Mouse (Mus musculus) midbrain, embryonic 14.5 days (tissue): ENCODE results near the gene Pomgnt1. TPM values are rescaled to one million over a fixed set of nuclear protein-coding genes. Genes with fewer than 3 reads are reported as not detected.

Experiments
- ATAC-seq: fragments of 200-750 bp; cut with Nextera tagmentation; 2 replicates; pipeline ENCODE4 v1.8.0; 2017; ENCODE audit warnings: moderate number of reproducible peaks, moderate library complexity; ENCODE audit not compliant: low FRiP score, low TSS enrichment
- DNase-seq: peaks from one replicate; pipeline ENCODE4 v3.0.0-alpha.2; 2015
- H3K27ac ChIP-seq: fragments of 300-500 bp; sonication (generic); replicated peaks from 2 replicates; pipeline ENCODE4 v1.5.1; 2014; ENCODE audit warnings: mild to moderate bottlenecking, low read depth, low read length, moderate library complexity
- H3K27me3 ChIP-seq: fragments of 300-500 bp; sonication (generic); 2 replicates; pipeline ENCODE4 v1.6.1; 2014; ENCODE audit warnings: low read length, control low read depth, mixed read lengths; ENCODE audit not compliant: control insufficient read depth, insufficient read depth
- H3K36me3 ChIP-seq: fragments of 300-500 bp; sonication (generic); 2 replicates; pipeline ENCODE4 v1.6.1; 2014; ENCODE audit warnings: low read length, control low read depth; ENCODE audit not compliant: control insufficient read depth, insufficient read depth
- H3K4me1 ChIP-seq: fragments of 300-500 bp; sonication (generic); 2 replicates; pipeline ENCODE4 v1.6.1; 2014; ENCODE audit warnings: mild to moderate bottlenecking, antibody characterized with exemption, low read length, control low read depth; ENCODE audit not compliant: control insufficient read depth, insufficient read depth
- H3K4me2 ChIP-seq: fragments of 300-500 bp; sonication (generic); 2 replicates; pipeline ENCODE4 v1.6.1; 2014; ENCODE audit warnings: mild to moderate bottlenecking, low read length, moderate library complexity
- H3K4me3 ChIP-seq: fragments of 300-500 bp; sonication (generic); replicated peaks from 2 replicates; pipeline ENCODE4 v1.5.1; 2014; ENCODE audit warnings: low read depth, low read length
- H3K9ac ChIP-seq: fragments of 300-500 bp; sonication (generic); replicated peaks from 2 replicates; pipeline ENCODE4 v1.6.1; 2014; ENCODE audit warnings: mild to moderate bottlenecking, low read length, moderate library complexity
- H3K9me3 ChIP-seq: fragments of 300-500 bp; sonication (generic); 2 replicates; pipeline ENCODE4 v1.6.1; 2016; ENCODE audit warnings: low read length, control low read depth, mixed read lengths; ENCODE audit not compliant: control insufficient read depth
- WGBS: fragments of 180-500 bp; shearing (Covaris S2); extraction: QIAGEN DNeasy Blood & Tissue Kit; methylation state at CpG from one replicate; pipeline ENCODE4 v1.1.7; 2014; 5-methylcytosine and 5-hydroxymethylcytosine counted together
- polyA plus RNA-seq: library from polyadenylated mRNA; unstranded; fragments of >200 nt; fragmentation: Nextera tagmentation; extraction: Ambion mirVana; gene quantifications from 2 replicates; pipeline ENCODE4 v1.2.1, GENCODE M21; 2014

The Pomgnt1 gene
- polyA plus RNA-seq, 1 experiment from 2014 or later: 66.4 TPM

DNA sequence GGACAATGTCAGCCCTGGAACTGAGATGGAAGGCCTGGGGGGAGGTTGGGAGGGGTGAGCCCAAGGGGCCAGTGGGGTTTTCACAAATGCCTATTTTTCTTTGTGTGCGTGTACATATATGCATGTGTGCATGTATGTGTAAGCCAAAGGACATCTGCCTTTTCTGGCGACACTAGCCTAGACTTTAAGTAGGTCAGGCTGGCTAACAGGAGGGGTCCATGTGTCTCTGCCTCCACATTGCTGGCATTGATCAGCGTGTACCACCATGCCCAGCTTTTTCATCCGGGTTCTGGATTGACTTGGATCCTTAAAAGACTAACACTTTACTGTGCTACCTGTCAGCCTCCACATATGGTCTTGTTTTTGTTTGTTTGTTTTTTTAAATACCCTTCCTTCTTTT lies 50.1 kb downstream of the Pomgnt1 start:
- H3K36me3 ChIP-seq: no peaks in the 10 kb centered on the region
- H3K4me3 ChIP-seq: no peak overlapping the region
- H3K9ac ChIP-seq: no peak overlapping the region
- no peaks in the 10 kb centered on the region for H3K9me3 ChIP-seq
- no peak overlapping the region for H3K4me2 ChIP-seq
- H3K4me1 ChIP-seq: peaks cover 19% of the 10 kb centered on the region; the same call in 1 of the 2 replicates
- ATAC-seq: no peak
- DNase-seq: no peak
- no peak overlapping the region for H3K27ac ChIP-seq
- 92% methylated on average over 4 of the region's 4 CpGs for WGBS
- H3K27me3 ChIP-seq: no peaks in the 10 kb centered on the region

DNA sequence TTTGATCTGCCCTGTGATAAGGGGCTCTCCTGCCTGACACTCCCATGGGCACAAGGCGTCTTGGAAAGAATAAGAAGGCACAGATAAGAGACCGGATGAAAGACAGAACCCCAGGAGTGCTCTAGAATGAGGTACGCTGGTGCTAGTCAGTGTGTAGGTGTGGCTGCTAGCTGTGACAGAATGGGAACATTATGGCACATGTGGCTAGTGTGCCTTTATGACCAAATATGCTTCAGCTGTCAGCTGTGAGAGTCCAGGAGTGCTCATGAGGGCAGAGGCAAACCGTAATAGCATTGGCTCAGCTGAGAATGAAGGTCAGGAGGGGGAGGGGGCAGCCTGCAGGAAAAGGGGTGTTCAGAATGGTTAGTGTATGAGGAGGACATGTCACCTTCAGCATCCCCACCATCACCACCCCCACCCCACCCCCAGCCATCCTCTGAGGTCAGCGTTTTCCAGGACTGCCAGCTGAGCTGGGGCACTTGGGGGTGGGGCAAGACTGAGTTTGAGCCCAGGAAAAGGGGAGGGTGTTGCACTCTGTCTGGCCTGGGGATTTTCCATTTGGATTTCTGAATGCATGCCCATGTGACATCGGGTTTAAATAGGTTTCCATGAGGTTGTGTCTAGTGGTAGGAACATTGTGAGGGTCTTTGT lies 51.0 kb downstream of the Pomgnt1 start:
- ATAC-seq (no peak), DNase-seq (no peak)
- H3K4me3 ChIP-seq: no peak overlapping the region
- peak overlapping the region; percentile 6; the same call in 1 of the 2 replicates for H3K27ac ChIP-seq
- no peaks in the 10 kb centered on the region for H3K9me3 ChIP-seq
- H3K27me3 ChIP-seq: no peaks in the 10 kb centered on the region
- H3K4me1 ChIP-seq: peaks cover 19% of the 10 kb centered on the region; the same call in 1 of the 2 replicates
- H3K36me3 ChIP-seq: no peaks in the 10 kb centered on the region
- H3K9ac ChIP-seq: no peak overlapping the region
- 45% methylated on average over 6 of the region's 6 CpGs for WGBS
- no peak overlapping the region for H3K4me2 ChIP-seq

DNA sequence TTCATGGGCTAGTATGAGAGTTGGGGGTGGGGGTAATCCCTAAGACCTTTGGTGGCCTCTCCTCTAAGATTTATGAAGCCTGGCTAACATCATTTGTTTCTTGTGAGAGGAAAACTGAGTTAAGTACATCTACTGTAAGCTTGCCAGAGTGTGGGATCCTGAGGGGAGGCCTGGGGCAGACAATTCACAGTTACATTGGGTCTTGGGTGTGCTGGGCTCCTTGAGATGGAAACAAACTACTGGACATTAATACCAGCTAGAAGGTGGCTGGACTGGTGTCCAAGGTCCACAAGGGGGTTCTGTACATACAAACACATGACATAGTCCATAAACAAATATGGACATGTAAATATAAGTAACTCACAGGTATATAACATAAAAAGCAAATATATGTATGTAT lies 51.5 kb downstream of the Pomgnt1 start:
- peaks cover 19% of the 10 kb centered on the region; the same call in 1 of the 2 replicates for H3K4me1 ChIP-seq
- H3K9me3 ChIP-seq: no peaks in the 10 kb centered on the region
- H3K27ac ChIP-seq: no peak overlapping the region
- no peak for DNase-seq
- no peak overlapping the region for H3K4me2 ChIP-seq
- no peak overlapping the region for H3K9ac ChIP-seq
- no peak overlapping the region for H3K4me3 ChIP-seq
- H3K36me3 ChIP-seq: no peaks in the 10 kb centered on the region
- H3K27me3 ChIP-seq: no peaks in the 10 kb centered on the region
- no peak for ATAC-seq

DNA sequence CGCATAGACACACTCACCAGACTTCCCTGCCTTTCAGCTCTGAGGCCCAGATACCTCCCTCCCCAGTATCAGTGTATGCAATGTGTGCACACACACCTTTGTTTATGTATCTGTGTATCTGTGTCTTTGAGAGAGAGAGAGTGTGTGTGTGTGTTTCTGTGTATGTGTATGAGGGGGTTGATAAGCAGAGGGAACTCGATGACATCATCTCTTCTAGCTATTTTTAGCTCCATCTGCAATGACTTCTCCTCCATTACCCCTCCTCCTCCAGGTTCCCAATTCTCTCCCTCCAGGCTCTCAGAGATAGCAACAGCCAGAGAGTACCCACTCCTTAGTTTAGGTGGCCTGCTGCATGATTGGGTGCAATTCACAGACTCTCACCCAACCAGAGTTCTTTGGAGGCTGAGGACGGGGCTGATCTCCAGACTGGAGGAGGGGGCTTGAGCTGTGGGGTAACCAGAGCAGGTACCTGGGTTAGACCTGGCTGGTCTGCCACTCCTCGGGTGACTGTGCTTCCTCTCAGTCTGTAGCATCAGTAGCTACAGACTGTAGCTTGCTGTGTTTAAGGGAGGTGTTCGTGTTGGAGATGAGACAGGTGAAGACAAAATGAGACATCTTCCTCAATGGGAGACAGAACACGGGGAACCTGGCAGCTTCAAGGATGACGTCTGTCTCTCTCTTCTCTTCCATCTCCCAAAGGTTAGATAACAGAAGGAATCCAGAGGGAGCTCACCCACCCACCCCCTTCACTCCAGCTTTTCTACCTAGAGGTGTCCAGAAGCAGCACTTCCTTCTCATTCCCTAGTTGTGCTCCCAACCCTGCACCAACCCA lies 52.3 kb downstream of the Pomgnt1 start:
- no peak for DNase-seq
- 73% methylated on average over 7 of the region's 7 CpGs for WGBS
- no peak overlapping the region for H3K4me3 ChIP-seq
- H3K9ac ChIP-seq: 0 out of 2 replicates have a peak overlapping the region, but pooled peaks have one; percentile 12
- H3K4me1 ChIP-seq: peaks cover 19% of the 10 kb centered on the region; the same call in 1 of the 2 replicates
- H3K36me3 ChIP-seq: no peaks in the 10 kb centered on the region
- H3K27me3 ChIP-seq: no peaks in the 10 kb centered on the region
- peak overlapping the region; percentile 41; the same call in 1 of the 2 replicates for H3K4me2 ChIP-seq
- peak overlapping the region; percentile 41; the same call in 1 of the 2 replicates for H3K27ac ChIP-seq
- ATAC-seq: no peak
- H3K9me3 ChIP-seq: no peaks in the 10 kb centered on the region

DNA sequence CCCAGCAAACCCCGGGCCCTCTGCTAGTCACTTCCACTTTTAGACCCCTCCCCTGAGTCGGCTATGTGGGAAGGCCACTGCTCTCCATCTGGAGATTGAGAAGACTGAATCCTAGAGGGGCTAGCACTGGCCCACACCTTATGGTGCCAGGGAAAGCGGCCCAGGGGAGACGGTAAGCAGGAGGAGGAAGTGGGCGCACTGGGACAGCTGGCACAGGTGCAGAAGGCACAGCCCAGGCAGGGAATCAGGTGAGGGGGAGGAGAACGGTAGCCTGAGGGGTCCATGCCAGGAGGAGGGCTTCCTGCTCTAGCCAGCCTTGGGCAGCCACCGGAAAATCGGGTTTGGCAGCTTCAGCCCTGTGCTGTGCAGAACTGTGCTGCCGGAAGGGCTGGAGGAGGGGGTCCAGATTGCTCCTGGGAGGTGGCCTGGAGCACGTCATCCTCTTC lies 52.9 kb downstream of the Pomgnt1 start:
- DNase-seq: peak; percentile 68
- H3K36me3 ChIP-seq: no peaks in the 10 kb centered on the region
- peak overlapping the region; percentile 41 for H3K4me2 ChIP-seq
- no peaks in the 10 kb centered on the region for H3K27me3 ChIP-seq
- H3K9me3 ChIP-seq: no peaks in the 10 kb centered on the region
- peak overlapping the region; percentile 41 for H3K27ac ChIP-seq
- H3K4me1 ChIP-seq: peaks cover 19% of the 10 kb centered on the region; the same call in 1 of the 2 replicates
- H3K4me3 ChIP-seq: no peak overlapping the region
- ATAC-seq: peak; percentile 72
- 19% methylated on average over 10 of the region's 10 CpGs for WGBS
- no peak overlapping the region for H3K9ac ChIP-seq

DNA sequence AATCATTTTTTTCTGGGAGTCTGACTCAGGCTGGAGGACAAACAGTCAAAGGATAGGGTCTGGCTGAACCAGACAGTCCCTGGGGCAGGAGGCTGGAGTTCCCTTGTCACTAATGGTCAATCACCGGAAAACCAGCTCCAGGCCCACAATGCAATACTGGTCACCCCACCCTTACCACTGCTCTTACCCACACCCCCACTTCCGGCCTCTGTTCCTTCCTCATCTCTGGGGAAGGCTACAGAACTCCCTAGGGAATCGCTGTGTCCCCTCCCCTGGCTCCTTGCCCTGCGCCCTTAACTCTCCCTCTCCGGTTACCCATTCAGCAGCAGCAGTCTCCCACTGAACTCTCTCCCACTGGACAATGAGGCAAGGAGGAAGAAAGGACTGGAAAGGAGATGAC lies 53.5 kb downstream of the Pomgnt1 start:
- Histone ChIP-seq H3K27ac (peak overlapping the region; percentile 41; the same call in 1 of the 2 replicates), H3K4me3 (no peak overlapping the region), H3K9ac (no peak overlapping the region), H3K9me3 (no peaks in the 10 kb centered on the region), H3K27me3 (no peaks in the 10 kb centered on the region), H3K4me1 (peaks cover 19% of the 10 kb centered on the region; the same call in 1 of the 2 replicates), H3K4me2 (peak overlapping the region; percentile 41), H3K36me3 (no peaks in the 10 kb centered on the region)
- ATAC-seq: no peak
- peak; percentile 31 for DNase-seq
- WGBS: 36% methylated on average over 5 of the region's 5 CpGs

DNA sequence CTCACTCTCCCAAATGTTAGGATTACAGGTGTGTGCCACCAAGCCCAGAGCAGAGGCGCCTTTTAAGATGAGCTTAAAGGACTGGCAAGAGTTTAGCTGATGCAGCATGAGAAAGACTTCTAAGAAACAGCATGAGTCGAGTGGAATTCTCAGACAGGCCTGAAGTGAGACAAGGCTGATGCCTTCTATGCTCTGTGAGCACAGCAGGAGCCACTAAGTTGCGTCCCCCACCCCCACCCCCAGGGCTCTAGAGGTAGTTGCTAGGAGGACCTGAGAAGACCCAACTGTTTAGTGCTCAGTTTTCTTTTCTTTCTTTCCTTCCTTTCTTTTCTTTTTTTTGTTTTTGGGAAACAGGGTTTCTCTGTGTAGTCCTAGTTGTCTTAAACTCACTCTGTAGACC lies 58.4 kb downstream of the Pomgnt1 start:
- ATAC-seq (no peak), DNase-seq (no peak)
- Histone ChIP-seq H3K36me3 (no peaks in the 10 kb centered on the region), H3K4me3 (no peak overlapping the region), H3K9ac (no peak overlapping the region), H3K9me3 (no peaks in the 10 kb centered on the region), H3K4me2 (no peak overlapping the region), H3K27me3 (no peaks in the 10 kb centered on the region), H3K4me1 (peaks cover 7% of the 10 kb centered on the region), H3K27ac (no peak overlapping the region)
- WGBS: 20% methylated on average over 3 of the region's 3 CpGs

DNA sequence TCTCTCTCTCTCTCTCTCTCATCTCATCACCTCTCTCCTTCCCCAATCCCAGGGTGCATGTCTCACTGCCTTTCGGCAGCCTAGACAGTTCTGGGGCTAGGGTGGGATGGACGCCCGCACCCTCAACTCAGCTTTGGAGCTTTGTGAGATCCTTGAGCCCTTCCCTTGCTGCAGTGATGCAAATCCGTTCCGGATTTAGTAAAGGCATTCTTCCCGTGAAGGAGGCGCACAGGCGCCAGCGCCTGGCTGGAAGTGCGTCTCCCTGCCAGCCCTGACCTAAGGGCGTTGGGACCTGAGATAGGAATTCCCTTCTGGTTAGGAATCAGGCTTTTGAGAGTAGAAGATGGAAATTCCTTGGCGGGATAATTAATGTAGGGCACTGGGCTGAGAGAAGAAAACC lies 59.1 kb downstream of the Pomgnt1 start:
- no peaks in the 10 kb centered on the region for H3K27me3 ChIP-seq
- peak overlapping the region; percentile 8; the same call in 1 of the 2 replicates for H3K4me3 ChIP-seq
- H3K9me3 ChIP-seq: no peaks in the 10 kb centered on the region
- H3K9ac ChIP-seq: peak overlapping the region; percentile 36; the same call in 1 of the 2 replicates
- WGBS: under 1% methylated on average over 12 of the region's 12 CpGs
- peak; percentile 61 for DNase-seq
- H3K4me2 ChIP-seq: peak overlapping the region; percentile 45
- H3K4me1 ChIP-seq: peaks cover 4% of the 10 kb centered on the region; the same call in 1 of the 2 replicates
- no peak for ATAC-seq
- no peaks in the 10 kb centered on the region for H3K36me3 ChIP-seq
- H3K27ac ChIP-seq: no peak overlapping the region
